Mouse (Mus musculus): ENCODE data around the gene 1700012P22Rik. TPM values are rescaled to one million over a fixed set of nuclear protein-coding genes. Genes with fewer than 3 reads are reported as not detected.

The 1700012P22Rik gene
- polyA plus RNA-seq, 1 experiment: not detected

DNA sequence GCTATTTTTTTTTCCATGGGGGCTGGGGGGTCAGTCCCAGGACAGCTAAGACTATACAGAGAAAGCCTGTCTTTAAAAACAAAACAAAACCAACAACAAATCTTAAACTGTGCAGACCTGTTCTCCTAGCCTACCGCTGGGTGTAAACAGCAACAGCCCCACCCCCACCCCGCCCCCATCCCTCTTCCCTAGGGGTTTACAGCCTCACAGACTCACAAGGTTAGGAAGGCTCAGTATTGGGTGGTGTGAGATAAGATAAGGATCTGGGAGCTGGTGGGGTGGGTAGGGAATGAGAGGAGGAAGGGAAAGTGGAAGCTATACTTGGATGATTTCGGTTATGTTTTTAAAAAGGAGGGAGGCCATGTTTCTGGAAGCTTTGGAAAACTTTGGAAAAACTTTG lies 42.3 kb downstream of the 1700012P22Rik start:
- TF ChIP-seq GATA1 (IDR thresholded peaks at IDR 0.05; ENCODE audit: low read length): no peak

DNA sequence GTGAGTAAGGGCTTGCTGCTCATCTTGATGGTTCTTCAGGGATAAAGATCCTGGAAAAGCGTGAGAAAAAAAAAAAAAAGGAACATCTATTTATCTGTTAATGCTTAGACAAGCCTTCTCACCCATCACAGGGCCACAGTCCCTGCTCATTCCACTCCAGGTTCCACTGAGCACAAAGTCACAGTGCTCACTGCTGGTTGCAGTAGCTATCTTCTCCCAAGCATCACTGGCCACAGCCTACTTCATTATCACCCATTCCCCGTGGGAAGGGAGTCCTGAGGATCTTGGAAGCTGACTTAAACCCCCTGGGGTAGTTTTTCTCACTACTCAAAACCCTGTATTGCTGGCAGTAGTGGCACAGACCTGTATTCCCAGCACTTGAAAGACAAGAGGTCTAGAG lies 60.7 kb downstream of the 1700012P22Rik start, which contains the start of gene Pramef20:
Pramef20 (minus strand) TSS at position 23 of the 400 bp plus-strand sequence.
- TF ChIP-seq GATA1 (IDR thresholded peaks at IDR 0.05; ENCODE audit: low read length): no peak

Other genes starting within 250 kb of the 1700012P22Rik start
- not detected in 2 replicates for gene Oog2, start 248.1 kb downstream of the 1700012P22Rik start, polyA plus RNA-seq (2012)
- gene C87977, start 225.5 kb downstream of the 1700012P22Rik start, polyA plus RNA-seq (2012): not detected in 2 replicates
- gene Pramel5, start 158.3 kb downstream of the 1700012P22Rik start, polyA plus RNA-seq (2012): not detected in 2 replicates
- not detected in 2 replicates for gene Gm13128, start 108.5 kb downstream of the 1700012P22Rik start, polyA plus RNA-seq (2012)
- not detected in 2 replicates for gene Gm13119, start 80.8 kb downstream of the 1700012P22Rik start, polyA plus RNA-seq (2012)
- not detected in 2 replicates for gene Pramef20, start 60.8 kb downstream of the 1700012P22Rik start, polyA plus RNA-seq (2012)
- gene Pramef12, start 30.3 kb downstream of the 1700012P22Rik start, polyA plus RNA-seq (2012): not detected in 2 replicates
- gene Gm9944, start 14.5 kb upstream of the 1700012P22Rik start, polyA plus RNA-seq (2012): not detected in 2 replicates
- not detected in 2 replicates for gene Aadacl3, start 25.0 kb upstream of the 1700012P22Rik start, polyA plus RNA-seq (2012)
- gene 9430007A20Rik, start 81.0 kb upstream of the 1700012P22Rik start, polyA plus RNA-seq (2012): not detected in 2 replicates
- gene Gm13124, start 126.4 kb upstream of the 1700012P22Rik start, polyA plus RNA-seq (2012): not detected in 2 replicates
- gene Aadacl4, start 174.9 kb upstream of the 1700012P22Rik start, polyA plus RNA-seq (2012): not detected in 2 replicates
- not detected in 2 replicates for gene Gm436, start 247.6 kb upstream of the 1700012P22Rik start, polyA plus RNA-seq (2012)